Mouse (Mus musculus) cortical plate, adult 2 months (tissue): ENCODE results near the gene Fam234a.

Experiments used
- CTCF ChIP-seq: fragments of 200-500 bp; IDR thresholded peaks from 2 replicates; pipeline ENCODE4 v1.5.1; 2011; ENCODE audit warnings: mild to moderate bottlenecking, control low read depth, low read length; ENCODE audit not compliant: insufficient read depth; ENCODE audit errors: extremely low read depth
- POLR2A ChIP-seq: fragments of 200-500 bp; IDR thresholded peaks from 2 replicates; pipeline ENCODE4 v1.6.1; 2011; ENCODE audit warnings: mild to moderate bottlenecking, low read length, control low read depth; ENCODE audit not compliant: insufficient read depth; ENCODE audit errors: extremely low read depth

DNA sequence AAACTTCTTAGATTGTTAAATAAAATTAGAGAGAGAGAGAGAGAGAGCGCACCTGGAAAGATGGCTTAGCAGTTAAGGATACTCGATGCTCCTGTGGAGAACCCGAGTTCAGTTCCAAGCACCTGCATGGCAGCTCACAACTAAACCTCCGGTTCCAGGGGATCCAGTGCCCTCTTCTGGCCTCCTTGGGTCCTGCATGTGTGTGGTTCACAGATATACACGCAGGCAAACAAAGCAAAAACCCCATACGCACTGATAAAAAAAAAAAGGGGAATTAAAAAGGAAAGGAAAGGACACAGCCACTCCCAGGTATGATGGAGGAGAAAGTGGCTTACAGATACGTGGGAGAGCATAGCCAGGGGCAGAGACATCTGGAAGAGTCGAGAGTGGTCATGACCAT is 11.2 kb downstream of the Fam234a start:
- TF ChIP-seq CTCF = 0 out of 2 replicates have a peak, but pooled peaks have one; percentile 11
- no peak for TF ChIP-seq POLR2A
